Mouse (Mus musculus) hematopoietic stem cell, adult 5-6 weeks (primary cell): ENCODE data around the gene Jakmip3. TPM values are rescaled to one million over a fixed set of nuclear protein-coding genes. Genes with fewer than 3 reads are reported as not detected.

Experiments used
- ATAC-seq, 2 experiments: fragments of 125-278 bp in 1 of 2; replicated peaks in 1 of 2; 2 replicates each; pipeline ENCODE4 v1.8.0; 2016 to 2017; ENCODE audit warnings: inconsistent platforms in 2 of 2, mild to moderate bottlenecking in 2 of 2, moderate number of reproducible peaks in 2 of 2, low read depth in 1 of 2, moderate TSS enrichment in 1 of 2; ENCODE audit not compliant: low FRiP score in 2 of 2, poor library complexity in 2 of 2, severe bottlenecking in 2 of 2, insufficient read depth in 1 of 2, low TSS enrichment in 1 of 2
- total RNA-seq: library from RNA; stranded (forward); fragments of 172-1452, 232-1000 nt; gene quantifications from 2 replicates; pipeline ENCODE4 v1.2.3, GENCODE M21; 2017

The Jakmip3 gene
- not detected in 2 replicates for total RNA-seq

GRCm38 (mm10) chr7:138940612-138941461 lies at the start of gene Jakmip3:
TSS of gene Jakmip3 (plus strand) at chr7:138940730.
- ATAC-seq = no peak

- ATAC-seq = no peak
Observed at GRCm38 (mm10) chr7:138898122-138898521, 42.4 kb upstream of the Jakmip3 start.

DNA sequence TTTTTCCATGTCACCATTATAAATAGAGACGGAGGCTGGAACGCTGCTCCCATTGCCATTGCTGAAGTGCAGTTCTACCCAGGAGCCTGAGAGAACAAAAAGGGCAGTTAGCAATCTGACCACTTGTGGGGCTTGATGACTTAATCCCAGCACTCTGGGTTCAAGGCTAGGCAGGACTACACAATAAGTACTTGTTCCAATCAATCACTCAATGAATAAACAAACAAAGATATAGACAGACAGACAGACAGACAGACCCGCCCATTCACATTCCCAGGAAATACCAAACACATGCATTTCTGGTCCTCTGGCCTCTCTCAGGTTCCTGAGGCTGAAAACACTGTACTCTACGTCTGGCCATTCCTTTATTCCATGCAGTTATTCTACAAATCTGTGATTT lies 41.8 kb upstream of the Jakmip3 start:
- no peak for ATAC-seq

GRCm38 (mm10) chr7:138903886-138904435 lies 36.6 kb upstream of the Jakmip3 start:
- no peak for ATAC-seq

DNA sequence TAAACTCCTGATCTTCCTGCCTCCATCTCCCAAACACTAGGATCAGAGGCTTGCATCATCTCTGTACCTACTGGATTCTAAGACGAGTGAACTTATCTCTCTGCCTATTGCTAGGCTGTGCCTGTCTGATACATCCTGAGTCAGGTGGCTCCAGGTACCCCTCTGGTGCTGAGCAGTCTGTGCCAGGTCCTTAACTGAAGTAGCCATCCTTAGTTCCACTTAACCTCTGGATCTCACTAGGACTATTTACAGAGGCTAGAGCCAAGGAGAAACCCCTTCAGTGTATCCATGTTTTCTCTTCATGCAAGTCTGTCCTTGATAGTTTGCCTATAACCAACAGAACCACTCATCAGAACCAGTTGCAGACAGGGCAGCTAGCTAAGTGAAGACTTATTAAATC lies 34.1 kb upstream of the Jakmip3 start:
- ATAC-seq = no peak

DNA sequence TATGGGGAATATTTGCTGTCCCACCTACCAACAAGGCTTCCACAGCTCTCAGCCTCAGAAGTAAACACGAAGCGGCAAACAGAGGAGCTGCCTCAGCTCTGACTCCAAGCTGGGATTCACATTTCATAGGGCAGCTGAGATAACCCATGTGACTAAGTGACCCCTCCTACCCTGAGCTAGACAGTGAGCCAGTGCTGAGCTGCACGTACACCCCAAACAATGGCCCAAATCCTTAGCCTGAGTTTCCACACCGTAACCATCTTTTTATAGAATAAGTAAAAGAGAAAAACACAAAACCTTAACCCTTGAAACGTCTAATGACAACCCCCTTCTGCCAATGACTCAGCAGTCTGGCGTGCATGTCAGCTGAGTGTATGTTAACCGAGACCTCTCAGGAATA lies 33.5 kb upstream of the Jakmip3 start:
- no peak for ATAC-seq

DNA sequence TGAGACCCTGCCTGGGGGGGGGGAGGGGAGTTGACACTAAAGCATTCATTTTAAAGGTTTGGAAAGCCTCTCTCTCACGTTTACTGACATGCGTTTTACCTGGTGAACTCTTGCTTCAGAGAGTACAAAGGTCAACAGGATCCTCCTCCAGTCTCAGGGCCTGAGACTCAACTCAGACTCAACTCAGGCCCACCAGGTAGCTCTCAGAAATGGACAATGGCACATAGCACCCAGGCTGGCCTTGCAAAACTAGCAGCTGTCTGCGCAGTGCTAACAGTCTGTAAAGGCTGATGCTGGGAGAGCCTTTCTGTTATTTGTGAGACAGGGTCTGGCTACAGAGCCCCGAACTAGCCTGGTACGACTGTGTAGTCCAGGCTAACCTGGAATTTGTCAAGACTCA lies 32.6 kb upstream of the Jakmip3 start:
- ATAC-seq = no peak

GRCm38 (mm10) chr7:138908768-138909276 lies 31.7 kb upstream of the Jakmip3 start:
- ATAC-seq = no peak

DNA sequence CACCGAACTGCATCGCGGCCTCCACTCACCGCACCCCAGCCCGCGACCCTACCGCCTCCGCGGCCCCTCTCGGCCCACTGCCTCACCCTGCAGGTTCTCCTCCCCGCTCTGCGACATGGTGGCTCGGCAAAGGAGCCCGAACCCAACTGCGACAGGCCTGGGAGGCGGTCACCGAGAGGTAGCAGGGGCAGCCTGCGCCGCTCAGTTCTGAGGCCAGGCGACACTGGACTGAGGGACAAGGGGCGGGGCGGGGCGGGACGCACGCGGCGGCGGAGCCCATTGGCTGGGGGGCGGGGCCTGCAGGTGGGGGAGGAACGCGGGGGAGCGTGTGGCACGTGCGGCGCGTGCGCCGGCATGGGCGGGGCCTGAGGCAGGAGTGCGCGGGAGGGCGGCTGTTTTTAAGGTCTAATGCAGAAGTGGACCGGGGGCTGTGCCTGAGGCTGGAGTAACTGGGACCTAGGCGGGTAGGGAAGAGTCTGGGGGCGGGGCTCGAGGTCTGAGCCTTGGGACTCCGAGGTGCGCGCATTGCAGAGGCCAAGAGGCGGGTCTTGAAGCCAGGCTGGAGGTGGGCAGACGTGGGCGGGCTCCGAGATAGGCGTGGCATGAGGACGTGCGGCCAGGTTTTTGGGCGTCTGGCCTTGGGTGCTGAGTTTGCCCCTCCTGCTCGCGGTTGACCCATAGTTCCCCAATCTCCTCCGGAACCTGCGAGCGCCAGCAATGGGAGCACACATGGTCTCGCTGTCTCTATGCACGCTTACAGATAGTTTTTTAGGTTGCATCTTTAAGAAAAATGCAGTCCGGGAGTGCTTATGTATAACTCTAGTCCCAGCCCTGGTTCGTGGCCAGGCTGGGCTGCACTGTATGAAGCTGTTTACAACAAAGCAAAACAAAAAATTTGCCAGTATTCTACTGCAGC lies 31.0 kb upstream of the Jakmip3 start, which contains the start of gene Bnip3:
Gene Bnip3, minus strand, starts transcription at position 243 of the 916 bp plus-strand sequence.
- ATAC-seq = peak; percentile 96 to 98

GRCm38 (mm10) chr7:138910193-138910562 lies 30.4 kb upstream of the Jakmip3 start:
- peak in 1 of 2 experiments; percentile 1; a peak in 1 of 4 replicates for ATAC-seq

- ATAC-seq = no peak
Observed at GRCm38 (mm10) chr7:138913616-138914015, 26.9 kb upstream of the Jakmip3 start.

DNA sequence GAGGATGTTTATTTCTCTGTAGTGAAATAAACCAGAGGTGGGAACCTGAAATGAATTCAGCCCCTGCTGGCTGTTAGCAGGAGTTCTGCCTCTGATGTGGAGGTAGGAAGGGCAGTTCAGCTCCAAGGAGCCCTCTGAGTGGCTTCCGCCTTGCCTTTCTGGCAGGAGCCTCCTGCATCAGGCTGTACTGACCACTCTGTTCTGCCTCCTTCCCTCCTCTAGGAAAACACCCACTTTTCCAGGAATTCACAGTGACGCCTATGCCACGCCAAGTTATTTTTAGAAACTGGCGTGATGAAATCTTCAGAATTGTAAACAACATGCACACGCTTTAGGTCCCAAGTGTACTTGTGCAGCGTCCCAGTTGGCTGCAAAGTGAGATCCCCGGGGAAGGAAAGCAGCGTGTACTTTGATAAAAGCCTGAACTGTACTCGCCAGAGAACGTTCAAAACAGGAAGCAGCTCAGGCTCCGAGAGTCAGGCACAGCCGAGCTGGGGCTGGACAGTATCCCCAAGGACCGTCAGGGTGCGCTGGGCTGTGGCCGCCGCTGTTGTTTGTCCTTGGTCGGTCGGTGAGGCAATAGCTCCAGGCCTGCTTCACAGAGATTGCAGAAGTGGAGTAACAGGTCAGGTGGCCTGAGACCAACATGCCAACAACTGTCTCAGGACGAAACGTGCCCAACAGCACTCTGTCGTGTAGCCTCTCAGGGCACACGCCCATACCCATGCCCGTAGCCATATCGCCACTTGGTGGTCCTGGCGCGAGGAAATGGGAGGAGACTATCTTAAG lies 21.2 kb upstream of the Jakmip3 start:
- ATAC-seq = peak; percentile 89

DNA sequence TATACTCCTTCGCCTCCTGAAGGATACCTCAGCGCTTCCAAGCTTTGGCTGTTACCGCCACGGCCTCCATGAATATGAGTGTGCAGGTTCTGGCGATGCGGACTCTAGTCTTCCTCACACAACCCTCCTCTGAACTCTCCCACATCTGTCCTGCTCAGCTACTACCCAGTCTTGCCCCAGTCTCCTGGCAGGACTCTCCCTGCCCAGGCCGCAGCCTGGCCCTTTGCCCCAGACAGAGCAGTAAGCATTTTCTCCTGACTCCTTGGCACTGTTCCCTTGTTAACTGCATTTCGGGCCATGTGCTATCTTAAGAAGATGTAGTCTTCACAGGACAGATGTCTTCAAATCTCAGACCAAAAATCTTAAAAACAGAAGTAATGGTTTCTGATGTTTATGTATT lies 18.9 kb upstream of the Jakmip3 start:
- ATAC-seq = no peak

- ATAC-seq = peak in 1 of 2 experiments; percentile 40; a peak in 2 of 4 replicates
Observed at GRCm38 (mm10) chr7:138923756-138924425, 16.6 kb upstream of the Jakmip3 start.

DNA sequence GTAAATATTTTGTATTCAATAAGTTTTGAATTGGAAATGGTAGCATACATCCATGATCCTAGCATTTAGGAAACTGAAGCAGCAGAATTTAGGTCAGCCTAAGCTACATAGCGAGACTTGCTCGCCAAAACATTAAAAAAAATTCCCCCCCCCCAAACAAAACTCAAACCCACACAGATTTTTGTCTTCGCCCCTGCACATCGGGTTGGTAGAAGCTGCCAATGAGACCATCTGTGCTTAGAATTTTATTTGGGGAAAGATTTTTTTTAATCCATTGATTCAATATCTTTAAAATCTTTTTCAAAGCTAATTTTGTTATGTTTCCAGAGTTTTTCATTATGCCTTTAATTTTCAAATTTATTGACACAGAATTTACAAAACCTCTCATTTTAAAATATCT lies 12.1 kb upstream of the Jakmip3 start:
- ATAC-seq = no peak

DNA sequence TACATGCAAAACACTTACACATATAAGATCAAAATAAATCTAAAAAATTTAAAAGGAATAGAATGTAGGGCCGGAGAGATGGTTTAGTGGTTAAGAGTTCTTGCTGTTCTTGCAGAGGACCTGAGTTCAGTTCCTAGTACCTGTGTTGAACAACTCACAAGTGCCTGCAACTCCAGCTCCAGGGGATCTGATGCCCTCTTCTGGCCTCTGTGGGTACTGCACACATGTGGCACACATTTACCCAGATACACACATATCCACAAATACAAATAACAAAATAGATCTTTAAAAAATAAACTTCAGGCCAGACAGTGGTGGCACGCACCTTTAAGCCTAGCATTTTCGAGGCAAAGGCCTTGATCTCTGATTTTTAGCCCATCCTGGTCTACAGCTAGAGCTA lies 6.0 kb upstream of the Jakmip3 start:
- no peak for ATAC-seq
